Mouse (Mus musculus): ENCODE measurements around the gene Rftn1.

GRCm38 (mm10) chr17:50232821-50233220, 42.3 kb upstream of the Rftn1 start:
- TF ChIP-seq POLR2A (IDR thresholded peaks at IDR 0.05; ENCODE audit: insufficient read depth, low read depth, low read length) (no peak), CTCF (IDR thresholded peaks at IDR 0.05) (no peak), EP300 (IDR thresholded peaks at IDR 0.05; ENCODE audit: insufficient read depth, low read depth, low read length) (no peak)
